Mouse (Mus musculus) embryonic facial prominence, embryonic 13.5 days (tissue): ENCODE data around the gene Btnl2. TPM values are rescaled to one million over a fixed set of nuclear protein-coding genes. Genes with fewer than 3 reads are reported as not detected.

ENCODE experiments used
- ATAC-seq: fragments of 200-750 bp; cut with Nextera tagmentation; 2 replicates; pipeline ENCODE4 v1.8.0; 2017; ENCODE audit warnings: low read depth; ENCODE audit not compliant: insufficient number of reproducible peaks, insufficient read depth, low FRiP score, low TSS enrichment
- H3K27ac ChIP-seq: fragments of 300-500 bp; sonication (generic); 2 replicates; pipeline ENCODE4 v1.5.1; 2015; ENCODE audit warnings: moderate library complexity, mild to moderate bottlenecking, inconsistent platforms
- H3K27me3 ChIP-seq: fragments of 300-500 bp; sonication (generic); 2 replicates; pipeline ENCODE4 v1.6.1; 2015; ENCODE audit warnings: mild to moderate bottlenecking, inconsistent platforms
- H3K36me3 ChIP-seq: fragments of 300-500 bp; sonication (generic); 2 replicates; pipeline ENCODE4 v1.6.1; 2015; ENCODE audit warnings: mild to moderate bottlenecking, inconsistent platforms
- H3K4me1 ChIP-seq: fragments of 300-500 bp; sonication (generic); 2 replicates; pipeline ENCODE4 v1.6.1; 2015; ENCODE audit warnings: inconsistent platforms
- H3K4me2 ChIP-seq: fragments of 300-500 bp; sonication (generic); 2 replicates; pipeline ENCODE4 v1.6.1; 2015; ENCODE audit warnings: moderate library complexity, mild to moderate bottlenecking, inconsistent platforms
- H3K4me3 ChIP-seq: fragments of 300-500 bp; sonication (generic); 2 replicates; pipeline ENCODE4 v1.5.1; 2015; ENCODE audit warnings: mild to moderate bottlenecking, inconsistent platforms
- H3K9ac ChIP-seq: fragments of 300-500 bp; sonication (generic); 2 replicates; pipeline ENCODE4 v1.6.1; 2015; ENCODE audit warnings: mild to moderate bottlenecking, inconsistent platforms
- H3K9me3 ChIP-seq: fragments of 300-500 bp; sonication (generic); 2 replicates; pipeline ENCODE4 v1.6.1; 2016; ENCODE audit warnings: inconsistent platforms
- WGBS: fragments of 180-500 bp; shearing (Covaris S2); methylation state at CpG from one replicate; pipeline ENCODE4 v1.1.7; 2015; ENCODE audit warnings: mixed read lengths; 5-methylcytosine and 5-hydroxymethylcytosine counted together
- polyA plus RNA-seq: library from polyadenylated mRNA; unstranded; fragments of >200 nt; fragmentation: Nextera tagmentation; extraction: Ambion mirVana; gene quantifications from 2 replicates; pipeline ENCODE4 v1.2.1, GENCODE M21; 2015

Gene Btnl2
- polyA plus RNA-seq, 1 experiment from 2014 or later: 0.13 TPM

- no peaks in the 10 kb centered on the region for H3K4me1 ChIP-seq
- H3K27me3 ChIP-seq: peaks cover 3% of the 10 kb centered on the region; the same call in 1 of the 2 replicates
- H3K4me2 ChIP-seq: no peak overlapping the region
- no peak for ATAC-seq
- no peaks in the 10 kb centered on the region for H3K9me3 ChIP-seq
- no peak overlapping the region for H3K4me3 ChIP-seq
- no peak overlapping the region for H3K27ac ChIP-seq
- no peak overlapping the region for H3K9ac ChIP-seq
- H3K36me3 ChIP-seq: no peaks in the 10 kb centered on the region
- WGBS: 88% methylated on average over 1 of the region's 1 CpGs
Measured at GRCm38 (mm10) chr17:34315512-34315911, 39.1 kb upstream of the Btnl2 start.

GRCm38 (mm10) chr17:34316697-34317096 is 37.9 kb upstream of the Btnl2 start:
- Histone ChIP-seq H3K4me3 (no peak overlapping the region), H3K36me3 (no peaks in the 10 kb centered on the region), H3K4me2 (no peak overlapping the region), H3K9ac (no peak overlapping the region), H3K27ac (no peak overlapping the region), H3K4me1 (no peaks in the 10 kb centered on the region), H3K9me3 (no peaks in the 10 kb centered on the region), H3K27me3 (peaks cover 3% of the 10 kb centered on the region; the same call in 1 of the 2 replicates)
- no peak for ATAC-seq
- WGBS: 59% methylated on average over 2 of the region's 2 CpGs

- no peak overlapping the region for H3K27ac ChIP-seq
- WGBS: 36% methylated on average over 2 of the region's 2 CpGs
- no peak overlapping the region for H3K4me2 ChIP-seq
- ATAC-seq: no peak
- H3K9ac ChIP-seq: no peak overlapping the region
- peaks cover 3% of the 10 kb centered on the region; the same call in 1 of the 2 replicates for H3K27me3 ChIP-seq
- H3K9me3 ChIP-seq: no peaks in the 10 kb centered on the region
- no peaks in the 10 kb centered on the region for H3K4me1 ChIP-seq
- H3K36me3 ChIP-seq: no peaks in the 10 kb centered on the region
- no peak overlapping the region for H3K4me3 ChIP-seq
Measured at GRCm38 (mm10) chr17:34317275-34317674, 37.3 kb upstream of the Btnl2 start.

- H3K27ac ChIP-seq: no peak within 1 kb of the TSS
- no peaks in the 10 kb centered on the region for H3K27me3 ChIP-seq
- no peak within 1 kb of the TSS for H3K9ac ChIP-seq
- no peak for ATAC-seq
- H3K4me2 ChIP-seq: no peak within 1 kb of the TSS
- H3K36me3 ChIP-seq: no peaks in the 10 kb centered on the region
- 50% methylated on average over 4 of the region's 4 CpGs for WGBS
- no peaks in the 10 kb centered on the region for H3K9me3 ChIP-seq
- no peak within 1 kb of the TSS for H3K4me3 ChIP-seq
- no peaks in the 10 kb centered on the region for H3K4me1 ChIP-seq
Measured at GRCm38 (mm10) chr17:34325436-34325835, 29.2 kb upstream of the Btnl2 start, which contains the start of gene H2-Eb2. TSS of gene H2-Eb2 (plus strand) at chr17:34325665.

- Histone ChIP-seq H3K9me3 (no peaks in the 10 kb centered on the region), H3K27ac (no peak overlapping the region), H3K4me1 (no peaks in the 10 kb centered on the region), H3K4me3 (no peak overlapping the region), H3K27me3 (no peaks in the 10 kb centered on the region), H3K36me3 (no peaks in the 10 kb centered on the region), H3K4me2 (no peak overlapping the region), H3K9ac (no peak overlapping the region)
- 72% methylated on average over 3 of the region's 3 CpGs for WGBS
- no peak for ATAC-seq
Measured at GRCm38 (mm10) chr17:34326373-34326772, 28.2 kb upstream of the Btnl2 start.

- Histone ChIP-seq H3K4me2 (no peak overlapping the region), H3K9me3 (no peaks in the 10 kb centered on the region), H3K4me3 (no peak overlapping the region), H3K27ac (no peak overlapping the region), H3K27me3 (no peaks in the 10 kb centered on the region), H3K4me1 (no peaks in the 10 kb centered on the region), H3K9ac (no peak overlapping the region), H3K36me3 (no peaks in the 10 kb centered on the region)
- ATAC-seq: no peak
- WGBS: 74% methylated on average over 2 of the region's 2 CpGs
Measured at GRCm38 (mm10) chr17:34329807-34330206, 24.8 kb upstream of the Btnl2 start.

- H3K9ac ChIP-seq: no peak overlapping the region
- H3K4me3 ChIP-seq: no peak overlapping the region
- WGBS: 96% methylated on average over 1 of the region's 1 CpGs
- no peak for ATAC-seq
- H3K27ac ChIP-seq: no peak overlapping the region
- H3K4me1 ChIP-seq: no peaks in the 10 kb centered on the region
- H3K36me3 ChIP-seq: no peaks in the 10 kb centered on the region
- no peak overlapping the region for H3K4me2 ChIP-seq
- H3K9me3 ChIP-seq: no peaks in the 10 kb centered on the region
- no peaks in the 10 kb centered on the region for H3K27me3 ChIP-seq
Measured at GRCm38 (mm10) chr17:34331200-34331599, 23.4 kb upstream of the Btnl2 start.

GRCm38 (mm10) chr17:34340619-34341402 is 13.8 kb upstream of the Btnl2 start:
- Histone ChIP-seq H3K27me3 (no peaks in the 10 kb centered on the region), H3K36me3 (no peaks in the 10 kb centered on the region), H3K4me2 (no peak overlapping the region), H3K4me1 (no peaks in the 10 kb centered on the region), H3K27ac (no peak overlapping the region), H3K9ac (no peak overlapping the region), H3K4me3 (no peak overlapping the region), H3K9me3 (no peaks in the 10 kb centered on the region)
- no peak for ATAC-seq
- WGBS: 55% methylated on average over 3 of the region's 3 CpGs

- H3K4me1 ChIP-seq: no peaks in the 10 kb centered on the region
- 88% methylated on average over 4 of the region's 4 CpGs for WGBS
- no peak overlapping the region for H3K4me3 ChIP-seq
- no peak overlapping the region for H3K4me2 ChIP-seq
- no peak overlapping the region for H3K27ac ChIP-seq
- H3K9me3 ChIP-seq: no peaks in the 10 kb centered on the region
- no peak for ATAC-seq
- no peak overlapping the region for H3K9ac ChIP-seq
- no peaks in the 10 kb centered on the region for H3K27me3 ChIP-seq
- H3K36me3 ChIP-seq: no peaks in the 10 kb centered on the region
Measured at GRCm38 (mm10) chr17:34344882-34345281, 9.7 kb upstream of the Btnl2 start.

- no peak overlapping the region for H3K4me3 ChIP-seq
- no peak overlapping the region for H3K4me2 ChIP-seq
- H3K9ac ChIP-seq: no peak overlapping the region
- H3K9me3 ChIP-seq: no peaks in the 10 kb centered on the region
- H3K27ac ChIP-seq: no peak overlapping the region
- no peaks in the 10 kb centered on the region for H3K4me1 ChIP-seq
- no peak for ATAC-seq
- WGBS: 85% methylated on average over 7 of the region's 7 CpGs
- no peaks in the 10 kb centered on the region for H3K36me3 ChIP-seq
- peaks cover 3% of the 10 kb centered on the region; the same call in 1 of the 2 replicates for H3K27me3 ChIP-seq
Measured at GRCm38 (mm10) chr17:34345486-34345885, 9.1 kb upstream of the Btnl2 start.

- H3K4me1 ChIP-seq: no peaks in the 10 kb centered on the region
- no peak overlapping the region for H3K9ac ChIP-seq
- WGBS: 81% methylated on average over 3 of the region's 3 CpGs
- no peak overlapping the region for H3K4me2 ChIP-seq
- H3K4me3 ChIP-seq: no peak overlapping the region
- ATAC-seq: no peak
- no peak overlapping the region for H3K27ac ChIP-seq
- H3K27me3 ChIP-seq: peaks cover 3% of the 10 kb centered on the region; the same call in 1 of the 2 replicates
- H3K9me3 ChIP-seq: no peaks in the 10 kb centered on the region
- H3K36me3 ChIP-seq: no peaks in the 10 kb centered on the region
Measured at GRCm38 (mm10) chr17:34346041-34346440, 8.6 kb upstream of the Btnl2 start.

- 72% methylated on average over 6 of the region's 6 CpGs for WGBS
- Histone ChIP-seq H3K9ac (no peak overlapping the region), H3K27me3 (peaks cover 3% of the 10 kb centered on the region; the same call in 1 of the 2 replicates), H3K27ac (no peak overlapping the region), H3K9me3 (no peaks in the 10 kb centered on the region), H3K36me3 (no peaks in the 10 kb centered on the region), H3K4me1 (no peaks in the 10 kb centered on the region), H3K4me2 (no peak overlapping the region), H3K4me3 (no peak overlapping the region)
- no peak for ATAC-seq
Measured at GRCm38 (mm10) chr17:34347606-34348308, 6.9 kb upstream of the Btnl2 start.
